Mouse (Mus musculus) lung, postnatal 14 days (tissue): ENCODE measurements around the gene Abhd8.
A peak's percentile ranks its signal among the peaks of the same experiment; 100 is the strongest.

Experiments used
- DNase-seq: peaks from one replicate; pipeline ENCODE4 v3.0.0; 2021

Gene Abhd8

GRCm38 (mm10) chr8:71463188-71464033 lies at the start of gene Abhd8:
Gene Abhd8 (minus strand): TSS chr8:71463655.
- DNase-seq, result peak; percentile 97

- DNase-seq, result peak; percentile 62
These were observed 48.2 kb upstream of the Abhd8 start, which contains the start of gene Plvap for GRCm38 (mm10) chr8:71511644-71512043. Gene Plvap (minus strand): TSS chr8:71511752.

GRCm38 (mm10) chr8:71509316-71509715 lies 45.9 kb upstream of the Abhd8 start:
- no peak for DNase-seq

- peak; percentile 70 for DNase-seq
These were observed 44.2 kb upstream of the Abhd8 start for GRCm38 (mm10) chr8:71507589-71508104.

GRCm38 (mm10) chr8:71505979-71506378 lies 42.5 kb upstream of the Abhd8 start:
- peak; percentile 46 for DNase-seq

GRCm38 (mm10) chr8:71505326-71505725 lies 41.9 kb upstream of the Abhd8 start:
- DNase-seq, result no peak

GRCm38 (mm10) chr8:71504349-71504748 lies 40.9 kb upstream of the Abhd8 start:
- DNase-seq, result no peak

- DNase-seq, result peak; percentile 58
These were observed 35.6 kb upstream of the Abhd8 start for GRCm38 (mm10) chr8:71498816-71499690.

GRCm38 (mm10) chr8:71497881-71498501 lies 34.5 kb upstream of the Abhd8 start:
- no peak for DNase-seq

GRCm38 (mm10) chr8:71497077-71497645 lies 33.7 kb upstream of the Abhd8 start:
- no peak for DNase-seq

- DNase-seq, result peak; percentile 94
These were observed 33.0 kb upstream of the Abhd8 start for GRCm38 (mm10) chr8:71496481-71496880.

GRCm38 (mm10) chr8:71495811-71496210 lies 32.4 kb upstream of the Abhd8 start:
- DNase-seq, result peak; percentile 33

GRCm38 (mm10) chr8:71495039-71495438 lies 31.6 kb upstream of the Abhd8 start:
- peak; percentile 91 for DNase-seq

GRCm38 (mm10) chr8:71488454-71488853 lies 25.0 kb upstream of the Abhd8 start:
- DNase-seq, result peak; percentile 88

GRCm38 (mm10) chr8:71487691-71488445 lies 24.4 kb upstream of the Abhd8 start, which contains the start of gene Gtpbp3:
Gene Gtpbp3 (plus strand): TSS chr8:71488103.
- DNase-seq, result peak; percentile 81

- DNase-seq, result no peak
These were observed 22.7 kb upstream of the Abhd8 start for GRCm38 (mm10) chr8:71486136-71486529.

- DNase-seq, result peak; percentile 84
These were observed 22.0 kb upstream of the Abhd8 start, which contains the start of gene Ano8 for GRCm38 (mm10) chr8:71485142-71486135. Gene Ano8 (minus strand): TSS chr8:71485963.

GRCm38 (mm10) chr8:71484736-71485135 lies 21.3 kb upstream of the Abhd8 start:
- DNase-seq, result no peak

GRCm38 (mm10) chr8:71483932-71484331 lies 20.5 kb upstream of the Abhd8 start:
- DNase-seq, result peak; percentile 63

- DNase-seq, result no peak
These were observed 15.5 kb upstream of the Abhd8 start for GRCm38 (mm10) chr8:71478943-71479342.
